Mouse (Mus musculus) cerebellum, adult 2 months (tissue): ENCODE measurements around the gene Cc2d1a. TPM values are rescaled to one million over a fixed set of nuclear protein-coding genes. Genes with fewer than 3 reads are reported as not detected.
A peak's percentile ranks its signal among the peaks of the same experiment; 100 is the strongest.

Experiments
- DNase-seq, 2 experiments: peaks; one replicate each; pipeline ENCODE4 v3.0.0; 2021
- H3K27ac ChIP-seq: fragments of 200-500 bp; 2 replicates; pipeline ENCODE4 v1.5.1; 2012; ENCODE audit warnings: low read length, control low read depth, inconsistent platforms; ENCODE audit not compliant: insufficient read depth
- H3K27me3 ChIP-seq: fragments of 200-500 bp; 2 replicates; pipeline ENCODE4 v1.6.1; 2012; ENCODE audit warnings: inconsistent platforms, mild to moderate bottlenecking, low read length, moderate library complexity; ENCODE audit not compliant: control insufficient read depth, insufficient read depth
- H3K4me1 ChIP-seq: fragments of 200-500 bp; 2 replicates; pipeline ENCODE4 v1.6.1; 2011; ENCODE audit warnings: low read length; ENCODE audit not compliant: control insufficient read depth, insufficient read depth
- H3K4me3 ChIP-seq: fragments of 200-500 bp; replicated peaks from 2 replicates; pipeline ENCODE3; 2011; ENCODE audit warnings: mild to moderate bottlenecking, low read depth, low read length, control low read depth; ENCODE audit not compliant: insufficient read depth
- CTCF ChIP-seq: fragments of 200-500 bp; IDR thresholded peaks from 2 replicates; pipeline ENCODE4 v1.5.1; 2011; ENCODE audit warnings: low read depth, mild to moderate bottlenecking, control low read depth, low read length, moderate library complexity, borderline replicate concordance; ENCODE audit not compliant: insufficient read depth
- POLR2A ChIP-seq: fragments of 200-500 bp; IDR thresholded peaks from 2 replicates; pipeline ENCODE4 v1.6.1; 2011; ENCODE audit warnings: low read length, control low read depth, borderline replicate concordance; ENCODE audit not compliant: insufficient read depth
- WGBS: fragments of 180-500 bp; shearing (Covaris S2); methylation state at CpG from one replicate; pipeline ENCODE4 v1.1.7; 2018; 5-methylcytosine and 5-hydroxymethylcytosine counted together
- polyA plus RNA-seq: library from polyadenylated mRNA; depleted of rRNA; stranded (reverse); fragments of >200 nt; gene quantifications from 2 replicates; pipeline ENCODE4 v1.2.3, GENCODE M21; 2012; rRNA removed

The Cc2d1a gene
- 40.4 and 45.1 TPM in 2 replicates for polyA plus RNA-seq

- DNase-seq, result peak; percentile 97 to 98
- H3K27ac ChIP-seq, result no peak within 1 kb of the TSS; the same call in 1 of the 2 replicates
- H3K4me3 ChIP-seq, result peak within 1 kb of the TSS; percentile 57
- peak; percentile 94 for TF ChIP-seq POLR2A
- TF ChIP-seq CTCF, result no peak; the same call in 1 of the 2 replicates
- WGBS, result 11% methylated on average over 49 of the region's 49 CpGs
- H3K27me3 ChIP-seq, result no peaks in the 10 kb centered on the region
- H3K4me1 ChIP-seq, result peaks cover 11% of the 10 kb centered on the region
These were observed at the start of gene Cc2d1a, which contains the start of gene 4930432K21Rik for GRCm38 (mm10) chr8:84147769-84148530. TSS of gene Cc2d1a (minus strand) at chr8:84147936. TSS of gene 4930432K21Rik (plus strand) at chr8:84148025.

- Histone ChIP-seq H3K27me3 (no peaks in the 10 kb centered on the region), H3K4me1 (no peaks in the 10 kb centered on the region), H3K27ac (peak overlapping the region; percentile 19; the same call in 1 of the 2 replicates), H3K4me3 (peak overlapping the region; percentile 3)
- WGBS, result 22% methylated on average over 43 of the region's 43 CpGs
- DNase-seq, result peak in 1 of 2 experiments; percentile 38
- TF ChIP-seq POLR2A, result no peak
These were observed 49.6 kb upstream of the Cc2d1a start for GRCm38 (mm10) chr8:84197141-84197921.

GRCm38 (mm10) chr8:84194224-84194743 lies 46.5 kb upstream of the Cc2d1a start:
- 87% methylated on average over 3 of the region's 3 CpGs for WGBS
- no peak for TF ChIP-seq POLR2A
- no peak for TF ChIP-seq CTCF

GRCm38 (mm10) chr8:84193566-84193965 lies 45.8 kb upstream of the Cc2d1a start:
- no peak overlapping the region for H3K27ac ChIP-seq
- no peak for TF ChIP-seq POLR2A
- peak; percentile 24; the same call in 1 of the 2 replicates for TF ChIP-seq CTCF
- no peak overlapping the region for H3K4me3 ChIP-seq
- H3K27me3 ChIP-seq, result no peaks in the 10 kb centered on the region
- DNase-seq, result no peak
- 84% methylated on average over 5 of the region's 5 CpGs for WGBS
- H3K4me1 ChIP-seq, result no peaks in the 10 kb centered on the region

More at GRCm38 (mm10) chr8:84194224-84194743, 46.5 kb upstream of the Cc2d1a start:
- Histone ChIP-seq H3K4me1 (no peaks in the 10 kb centered on the region), H3K4me3 (no peak overlapping the region), H3K27ac (no peak overlapping the region), H3K27me3 (no peaks in the 10 kb centered on the region)
- DNase-seq, result no peak

GRCm38 (mm10) chr8:84193161-84193560 lies 45.4 kb upstream of the Cc2d1a start:
- no peak for TF ChIP-seq POLR2A
- Histone ChIP-seq H3K27me3 (no peaks in the 10 kb centered on the region), H3K4me3 (no peak overlapping the region), H3K4me1 (no peaks in the 10 kb centered on the region), H3K27ac (no peak overlapping the region)
- no peak for DNase-seq
- WGBS, result 80% methylated on average over 4 of the region's 4 CpGs

- Histone ChIP-seq H3K27me3 (no peaks in the 10 kb centered on the region), H3K4me1 (no peaks in the 10 kb centered on the region), H3K27ac (peak overlapping the region; percentile 4; the same call in 1 of the 2 replicates), H3K4me3 (peak overlapping the region; percentile 41)
- peak; percentile 62 for DNase-seq
- TF ChIP-seq CTCF (no peak), POLR2A (no peak)
- WGBS, result 3% methylated on average over 33 of the region's 33 CpGs
These were observed 44.8 kb upstream of the Cc2d1a start for GRCm38 (mm10) chr8:84192555-84192954.

GRCm38 (mm10) chr8:84192023-84192422 lies 44.3 kb upstream of the Cc2d1a start:
- peak in 1 of 2 experiments; percentile 41 for DNase-seq
- 40% methylated on average over 12 of the region's 13 CpGs for WGBS

More at GRCm38 (mm10) chr8:84192023-84192422, 44.3 kb upstream of the Cc2d1a start:
- H3K27ac ChIP-seq, result peak overlapping the region; percentile 51
- H3K4me1 ChIP-seq, result no peaks in the 10 kb centered on the region
- H3K27me3 ChIP-seq, result no peaks in the 10 kb centered on the region
- no peak for TF ChIP-seq CTCF
- TF ChIP-seq POLR2A, result no peak
- H3K4me3 ChIP-seq, result no peak overlapping the region
